Mouse (Mus musculus) monocyte, adult 5-6 weeks (primary cell): ENCODE measurements around the gene Ccdc102a. TPM values are rescaled to one million over a fixed set of nuclear protein-coding genes. Genes with fewer than 3 reads are reported as not detected.

Source experiments
- ATAC-seq: fragments of 153-309, 156-312 bp; replicated peaks from 2 replicates; pipeline ENCODE4 v1.8.0; 2017; ENCODE audit warnings: mild to moderate bottlenecking; ENCODE audit not compliant: low TSS enrichment, insufficient number of reproducible peaks, severe bottlenecking, poor library complexity, low FRiP score
- total RNA-seq: library from RNA; stranded (forward); fragments of 200-1000, 200-491, 200-594 nt; gene quantifications from 3 replicates; pipeline ENCODE4 v1.2.3, GENCODE M21; 2017

The Ccdc102a gene
- total RNA-seq, 1 experiment from 2014 or later: 1.8 TPM

DNA sequence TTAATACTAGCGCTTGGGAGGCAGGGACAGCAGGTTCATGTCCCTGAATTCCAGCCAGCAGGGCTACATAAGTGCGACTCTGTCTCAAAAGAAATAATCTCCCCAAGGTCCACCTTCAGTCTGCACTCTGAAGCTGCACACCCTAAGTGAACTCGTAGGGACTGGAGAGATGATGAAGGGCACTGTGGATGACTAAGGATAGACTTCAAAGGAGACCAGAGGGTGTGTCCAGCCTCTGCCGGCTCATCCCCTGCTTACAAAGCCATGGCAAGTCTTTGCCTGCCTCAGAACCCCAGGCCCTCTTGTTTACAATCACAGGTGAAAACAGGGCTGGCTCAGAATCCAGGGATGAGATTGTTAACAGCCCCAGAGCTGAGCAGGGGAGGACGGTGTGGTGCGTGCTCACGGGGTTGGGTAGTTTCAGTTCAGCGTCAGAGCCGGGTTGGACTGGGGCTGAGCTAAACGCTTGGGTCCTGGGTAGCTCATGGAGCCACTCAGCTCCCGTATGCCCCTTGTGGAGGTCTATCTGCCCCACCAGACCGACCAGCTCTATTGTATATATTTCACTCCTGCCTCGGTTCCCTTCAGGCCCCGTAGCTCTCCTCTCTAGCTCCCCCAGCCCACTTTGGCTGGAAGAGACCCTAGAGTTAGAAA lies 29.4 kb downstream of the Ccdc102a start:
- ATAC-seq: no peak

DNA sequence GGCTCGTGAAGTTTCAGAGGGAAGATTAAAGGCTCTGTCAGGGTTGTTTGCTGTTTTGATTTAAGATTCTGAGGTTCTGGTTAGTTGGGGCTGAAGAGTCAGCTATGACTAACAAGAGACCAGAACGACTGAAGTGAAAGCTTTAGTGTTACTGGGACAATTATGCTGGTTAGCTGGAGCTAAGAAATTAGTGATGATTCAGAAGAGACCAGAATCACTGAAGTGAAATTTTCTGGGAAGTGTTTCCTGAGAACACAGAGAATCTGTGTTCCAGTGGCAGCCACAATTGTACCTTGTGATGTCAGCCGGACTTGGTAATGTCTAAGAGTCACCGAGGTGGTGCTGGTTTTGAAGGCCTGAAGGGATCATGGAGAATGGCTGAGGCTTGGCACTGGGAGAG lies 37.2 kb downstream of the Ccdc102a start:
- no peak for ATAC-seq

GRCm38 (mm10) chr8:94876820-94877219 lies 41.1 kb downstream of the Ccdc102a start:
- ATAC-seq: no peak

GRCm38 (mm10) chr8:94876197-94876730 lies 41.6 kb downstream of the Ccdc102a start, which contains the start of gene Dok4:
Gene Dok4, minus strand, starts transcription at chr8:94876330.
- ATAC-seq: peak; percentile 41

DNA sequence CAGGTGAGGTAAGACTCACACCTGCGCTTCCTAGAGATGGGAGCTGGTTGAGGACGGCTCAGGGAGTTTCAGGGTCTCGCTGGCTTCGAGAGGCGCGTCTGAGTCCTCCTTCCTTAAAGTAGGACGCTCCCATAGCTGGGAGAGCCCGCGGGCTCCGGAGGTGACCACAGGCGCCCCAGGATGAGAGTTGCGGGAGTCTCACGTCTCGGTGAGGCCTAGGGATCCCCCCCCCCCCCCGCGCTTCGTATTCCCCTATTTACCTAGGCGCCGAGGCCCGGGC lies 42.1 kb downstream of the Ccdc102a start:
- ATAC-seq: no peak

- ATAC-seq: no peak
Measured at GRCm38 (mm10) chr8:94875096-94875870, 42.6 kb downstream of the Ccdc102a start.

- ATAC-seq: peak; percentile 42
Measured at GRCm38 (mm10) chr8:94874358-94874757, 43.5 kb downstream of the Ccdc102a start.

GRCm38 (mm10) chr8:94872576-94872975 lies 45.3 kb downstream of the Ccdc102a start:
- ATAC-seq: no peak

GRCm38 (mm10) chr8:94872156-94872555 lies 45.7 kb downstream of the Ccdc102a start:
- ATAC-seq: no peak

GRCm38 (mm10) chr8:94871108-94871894 lies 46.6 kb downstream of the Ccdc102a start:
- ATAC-seq: no peak

- ATAC-seq: no peak
Measured at GRCm38 (mm10) chr8:94870474-94871107, 47.3 kb downstream of the Ccdc102a start.

GRCm38 (mm10) chr8:94870003-94870402 lies 47.9 kb downstream of the Ccdc102a start:
- ATAC-seq: no peak

DNA sequence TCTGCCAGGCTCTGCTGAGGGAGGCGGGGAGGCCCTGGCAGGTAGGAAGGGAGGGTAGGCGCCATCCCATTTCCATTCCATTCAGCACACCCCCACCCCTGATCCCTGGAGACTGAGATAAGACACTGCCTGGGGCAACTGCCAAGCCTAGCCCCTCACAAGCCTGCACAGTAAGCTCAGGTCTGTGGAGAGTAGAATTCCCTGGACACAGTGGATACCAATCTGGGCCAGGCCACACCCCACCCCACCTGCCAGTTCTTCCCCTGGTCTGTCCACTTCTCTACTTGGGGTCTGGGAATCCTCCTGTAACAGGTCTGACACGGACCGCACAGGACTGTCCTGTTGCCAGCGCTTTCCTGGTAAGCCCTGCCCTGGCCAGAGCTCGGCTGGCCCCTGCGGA lies 48.8 kb downstream of the Ccdc102a start:
- no peak for ATAC-seq

DNA sequence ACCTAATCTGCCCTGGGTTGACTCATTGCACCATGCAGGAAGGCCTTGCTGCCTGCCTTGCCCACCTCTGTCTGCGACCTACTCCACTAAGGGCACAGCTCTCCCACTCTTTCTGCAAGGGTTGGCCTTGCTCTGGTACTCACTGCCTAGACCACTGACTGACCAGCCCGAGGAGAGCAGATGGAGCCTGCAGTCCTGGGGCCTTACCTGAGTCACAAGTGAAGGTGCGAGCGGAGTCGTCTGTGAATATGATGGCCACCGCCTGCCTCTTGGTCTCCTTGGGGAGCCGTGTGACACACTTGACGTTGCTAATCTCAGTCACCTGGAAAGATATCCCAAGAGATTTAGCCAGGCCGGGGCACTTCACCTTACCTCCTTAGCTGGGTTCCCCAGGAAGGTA lies 51.0 kb downstream of the Ccdc102a start:
- ATAC-seq: no peak

DNA sequence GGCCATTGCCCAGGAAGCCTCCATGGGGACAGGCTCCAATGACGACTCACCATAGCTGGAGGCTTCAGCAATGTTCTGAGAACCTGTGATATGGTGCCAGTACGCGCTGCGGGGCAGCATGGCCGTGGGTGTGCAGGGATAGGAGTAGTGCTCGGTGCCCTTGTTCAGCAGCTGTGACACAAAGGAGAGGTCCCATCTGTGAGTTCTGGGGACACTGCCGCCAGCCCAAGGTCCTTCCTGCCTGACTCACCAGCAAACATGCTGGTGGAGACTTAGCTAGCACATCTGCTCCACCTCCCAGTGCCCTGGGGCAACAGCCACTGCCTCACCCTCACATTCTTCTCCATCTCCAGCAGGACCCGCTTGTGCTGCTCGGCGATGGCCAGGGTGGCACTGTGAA lies 52.6 kb downstream of the Ccdc102a start:
- no peak for ATAC-seq

- ATAC-seq: no peak
Measured at GRCm38 (mm10) chr8:94863897-94864673, 53.8 kb downstream of the Ccdc102a start.

DNA sequence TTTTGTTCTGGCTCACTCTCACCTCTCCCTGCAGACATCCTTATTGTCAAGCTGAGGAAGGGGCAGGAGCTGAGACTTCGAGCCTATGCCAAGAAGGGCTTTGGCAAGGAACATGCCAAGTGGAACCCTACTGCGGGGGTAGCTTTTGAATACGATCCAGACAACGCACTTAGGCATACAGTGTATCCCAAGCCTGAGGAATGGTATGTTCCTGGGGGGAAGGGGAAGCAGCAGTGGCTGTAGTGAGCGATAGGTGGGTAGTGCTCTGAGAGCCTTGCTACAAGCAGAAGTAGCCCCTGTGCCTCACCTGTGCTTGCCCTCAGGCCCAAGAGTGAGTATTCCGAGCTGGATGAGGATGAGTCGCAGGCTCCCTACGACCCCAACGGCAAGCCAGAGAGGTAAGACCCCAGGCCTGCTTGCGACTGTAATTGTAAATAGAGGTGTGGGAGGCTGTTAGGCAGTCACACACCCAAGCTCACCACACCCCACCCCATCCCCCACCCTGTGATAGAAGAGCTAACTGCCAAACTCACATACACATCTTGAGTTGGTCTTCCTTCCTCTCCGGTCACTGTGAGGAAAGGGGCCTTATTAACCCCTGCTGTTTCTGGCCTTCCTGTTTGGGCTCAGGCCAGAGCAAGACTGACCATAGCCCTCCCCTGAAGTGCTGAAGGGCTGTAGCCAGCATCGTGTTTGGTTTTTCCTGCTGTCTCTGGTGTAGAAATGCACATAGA lies 55.2 kb downstream of the Ccdc102a start:
- ATAC-seq: no peak
